Mouse (Mus musculus): ENCODE results near the gene Anapc5. TPM values are rescaled to one million over a fixed set of nuclear protein-coding genes. Genes with fewer than 3 reads are reported as not detected.

The Anapc5 gene
- polyA plus RNA-seq, 1 experiment from 2014 or later, result 529 TPM

DNA sequence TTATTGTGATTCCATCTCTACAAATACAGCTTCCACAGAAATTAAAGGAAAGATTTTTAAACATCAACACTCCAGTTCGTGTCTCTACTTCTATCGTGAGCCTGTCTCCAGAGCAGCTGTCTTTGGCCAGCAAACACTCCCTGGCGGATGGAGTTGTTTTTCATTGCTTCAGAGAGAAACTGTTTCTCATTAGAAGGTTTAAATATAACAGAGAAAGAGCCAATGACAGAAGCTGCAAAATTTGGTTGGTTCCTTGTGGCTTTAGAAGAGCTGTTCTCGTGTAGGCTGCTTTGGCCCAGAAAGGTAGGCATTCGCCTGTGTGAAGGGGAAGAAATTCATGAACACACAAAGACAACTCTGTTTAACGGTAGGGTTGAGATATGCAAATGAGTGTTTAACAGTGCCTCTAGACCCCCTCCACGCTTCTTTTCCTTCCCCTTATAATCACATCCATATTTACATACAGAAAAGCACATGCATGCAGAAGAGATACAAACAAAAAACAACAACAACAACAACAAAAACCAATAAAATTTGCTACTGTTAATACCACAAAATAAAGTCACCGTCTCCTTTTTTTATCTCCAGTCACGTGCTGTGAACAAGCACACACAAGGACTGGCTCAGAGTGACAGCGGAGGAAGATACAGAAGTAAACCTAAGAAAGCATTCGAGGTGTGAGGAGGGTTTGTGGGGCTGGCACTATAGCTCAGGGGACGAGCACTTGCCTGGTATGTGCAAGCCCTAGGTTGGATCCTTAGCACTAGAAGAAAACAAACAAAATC, 34.9 kb downstream of the Anapc5 start:
- DNase-seq (ENCODE audit: low spot score) (no peak), ATAC-seq (ENCODE audit: insufficient read depth, low FRiP score, low TSS enrichment) (no peak)
- Histone ChIP-seq H3K4me1 (ENCODE audit: control insufficient read depth, insufficient read depth, low read length) (no peaks in the 10 kb centered on the region), H3K9ac (ENCODE audit: low read length) (no peak overlapping the region), H3K27me3 (ENCODE audit: control insufficient read depth, insufficient read depth, low read length) (no peaks in the 10 kb centered on the region), H3K27ac (ENCODE audit: low read depth, low read length) (no peak overlapping the region), H3K36me3 (ENCODE audit: control insufficient read depth, insufficient read depth, low read length) (peaks cover 6% of the 10 kb centered on the region), H3K4me2 (ENCODE audit: low read depth) (no peak overlapping the region), H3K4me3 (ENCODE audit: low read depth, low read length) (no peak overlapping the region), H3K9me3 (ENCODE audit: control insufficient read depth, low read length) (no peaks in the 10 kb centered on the region)
- WGBS, result 81% methylated on average over 12 of the region's 12 CpGs

- WGBS, result 62% methylated on average over 14 of the region's 14 CpGs
- Histone ChIP-seq H3K4me3 (ENCODE audit: low read depth, low read length) (no peak overlapping the region), H3K27ac (ENCODE audit: low read depth, low read length) (no peak overlapping the region), H3K9ac (ENCODE audit: low read length) (no peak overlapping the region), H3K4me1 (ENCODE audit: control insufficient read depth, insufficient read depth, low read length) (no peaks in the 10 kb centered on the region), H3K27me3 (ENCODE audit: control insufficient read depth, insufficient read depth, low read length) (no peaks in the 10 kb centered on the region), H3K36me3 (ENCODE audit: control insufficient read depth, insufficient read depth, low read length) (peaks cover 2% of the 10 kb centered on the region; the same call in 1 of the 2 replicates), H3K9me3 (ENCODE audit: control insufficient read depth, low read length) (no peaks in the 10 kb centered on the region), H3K4me2 (ENCODE audit: low read depth) (no peak overlapping the region)
- no peak for ATAC-seq (ENCODE audit: insufficient read depth, low FRiP score, low TSS enrichment)
- DNase-seq (ENCODE audit: low spot score), result no peak
Observed at GRCm38 (mm10) chr5:122783726-122784406, 37.3 kb downstream of the Anapc5 start.

GRCm38 (mm10) chr5:122782066-122782465, 39.1 kb downstream of the Anapc5 start:
- peaks cover 4% of the 10 kb centered on the region; the same call in 1 of the 2 replicates for H3K4me1 ChIP-seq (ENCODE audit: control insufficient read depth, insufficient read depth, low read length)
- H3K4me2 ChIP-seq (ENCODE audit: low read depth), result no peak overlapping the region
- no peak overlapping the region for H3K4me3 ChIP-seq (ENCODE audit: low read depth, low read length)
- ATAC-seq (ENCODE audit: insufficient read depth, low FRiP score, low TSS enrichment) (no peak), DNase-seq (ENCODE audit: low spot score) (no peak)
- 62% methylated on average over 1 of the region's 1 CpGs for WGBS
- no peak overlapping the region for H3K27ac ChIP-seq (ENCODE audit: low read depth, low read length)
- H3K27me3 ChIP-seq (ENCODE audit: control insufficient read depth, insufficient read depth, low read length), result no peaks in the 10 kb centered on the region
- no peaks in the 10 kb centered on the region for H3K9me3 ChIP-seq (ENCODE audit: control insufficient read depth, low read length)
- no peaks in the 10 kb centered on the region for H3K36me3 ChIP-seq (ENCODE audit: control insufficient read depth, insufficient read depth, low read length)
- H3K9ac ChIP-seq (ENCODE audit: low read length), result no peak overlapping the region

GRCm38 (mm10) chr5:122780791-122781432, 40.2 kb downstream of the Anapc5 start:
- Histone ChIP-seq H3K9me3 (ENCODE audit: control insufficient read depth, low read length) (no peaks in the 10 kb centered on the region), H3K36me3 (ENCODE audit: control insufficient read depth, insufficient read depth, low read length) (no peaks in the 10 kb centered on the region), H3K4me3 (ENCODE audit: low read depth, low read length) (no peak overlapping the region), H3K9ac (ENCODE audit: low read length) (no peak overlapping the region), H3K4me1 (ENCODE audit: control insufficient read depth, insufficient read depth, low read length) (peaks cover 4% of the 10 kb centered on the region; the same call in 1 of the 2 replicates), H3K4me2 (ENCODE audit: low read depth) (no peak overlapping the region), H3K27ac (ENCODE audit: low read depth, low read length) (no peak overlapping the region), H3K27me3 (ENCODE audit: control insufficient read depth, insufficient read depth, low read length) (no peaks in the 10 kb centered on the region)
- 89% methylated on average over 18 of the region's 19 CpGs for WGBS
- ATAC-seq (ENCODE audit: insufficient read depth, low FRiP score, low TSS enrichment), result no peak
- DNase-seq (ENCODE audit: low spot score), result no peak

- Histone ChIP-seq H3K4me3 (ENCODE audit: low read depth, low read length) (peak within 1 kb of the TSS; percentile 62), H3K4me2 (ENCODE audit: low read depth) (peak within 1 kb of the TSS; percentile 86), H3K27me3 (ENCODE audit: control insufficient read depth, insufficient read depth, low read length) (no peaks in the 10 kb centered on the region), H3K36me3 (ENCODE audit: control insufficient read depth, insufficient read depth, low read length) (no peaks in the 10 kb centered on the region), H3K9me3 (ENCODE audit: control insufficient read depth, low read length) (no peaks in the 10 kb centered on the region), H3K9ac (ENCODE audit: low read length) (peak within 1 kb of the TSS; percentile 69), H3K27ac (ENCODE audit: low read depth, low read length) (0 out of 2 replicates have a peak within 1 kb of the TSS, but pooled peaks have one; percentile 4), H3K4me1 (ENCODE audit: control insufficient read depth, insufficient read depth, low read length) (peaks cover 4% of the 10 kb centered on the region; the same call in 1 of the 2 replicates)
- peak; percentile 92 for DNase-seq (ENCODE audit: low spot score)
- ATAC-seq (ENCODE audit: insufficient read depth, low FRiP score, low TSS enrichment), result peak; percentile 67
- 2% methylated on average over 54 of the region's 63 CpGs for WGBS
Observed at GRCm38 (mm10) chr5:122779277-122779834, 41.8 kb downstream of the Anapc5 start, which contains the start of gene Camkk2. TSS of gene Camkk2 (minus strand) at chr5:122779409.

DNA sequence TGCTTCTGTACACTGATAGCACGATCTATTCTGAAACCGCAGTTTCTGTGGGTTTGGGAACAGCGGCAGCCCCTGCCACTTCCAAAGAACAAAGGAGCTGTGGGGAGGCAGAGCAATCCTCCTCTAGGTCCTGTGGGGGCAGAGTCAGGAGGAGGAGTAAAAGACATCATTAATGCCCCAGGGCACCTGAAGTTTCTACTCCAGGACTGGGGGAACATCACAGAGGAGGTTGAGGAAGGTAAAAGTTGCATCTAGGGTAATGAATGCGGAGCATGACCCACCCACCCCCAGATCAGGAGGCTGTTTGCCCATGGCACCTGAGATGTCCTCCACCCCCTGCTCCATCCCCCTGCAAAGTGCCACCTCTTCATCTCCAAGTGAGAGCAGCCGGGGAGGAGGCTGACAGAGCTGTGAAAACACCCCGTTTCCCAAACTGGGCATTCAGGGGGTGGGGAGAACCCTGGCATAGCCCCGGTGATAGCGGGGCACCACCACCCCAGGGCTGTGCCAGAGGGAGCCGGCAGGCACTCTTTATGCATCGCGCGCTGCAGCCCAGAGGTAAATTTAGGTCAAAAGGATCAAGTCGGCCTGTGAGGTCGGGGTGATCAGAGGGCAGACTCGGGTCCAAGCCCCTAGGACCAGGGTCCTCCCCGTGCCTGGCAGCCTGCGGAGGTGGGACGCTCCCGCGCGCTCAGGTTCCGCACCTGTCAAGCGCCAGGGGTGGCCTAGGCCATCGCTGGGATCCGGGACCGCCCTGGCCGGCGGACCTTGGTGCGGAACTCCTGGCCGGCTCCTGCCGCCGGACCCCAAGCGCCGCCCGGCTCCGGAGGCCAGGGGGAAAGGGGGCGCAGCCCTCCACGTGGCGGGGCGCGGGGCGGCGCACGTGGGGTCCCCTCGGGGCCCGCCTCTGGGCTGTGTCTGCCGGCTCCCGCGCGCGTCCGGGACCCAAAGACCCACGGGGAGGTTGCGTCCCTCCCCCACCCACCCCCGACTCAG, 42.6 kb downstream of the Anapc5 start:
- H3K4me3 ChIP-seq (ENCODE audit: low read depth, low read length), result peak overlapping the region; percentile 62
- H3K9ac ChIP-seq (ENCODE audit: low read length), result peak overlapping the region; percentile 69
- DNase-seq (ENCODE audit: low spot score), result peak; percentile 47
- H3K4me1 ChIP-seq (ENCODE audit: control insufficient read depth, insufficient read depth, low read length), result peaks cover 4% of the 10 kb centered on the region; the same call in 1 of the 2 replicates
- no peaks in the 10 kb centered on the region for H3K27me3 ChIP-seq (ENCODE audit: control insufficient read depth, insufficient read depth, low read length)
- 1% methylated on average over 40 of the region's 55 CpGs for WGBS
- ATAC-seq (ENCODE audit: insufficient read depth, low FRiP score, low TSS enrichment), result peak; percentile 55
- H3K27ac ChIP-seq (ENCODE audit: low read depth, low read length), result no peak overlapping the region
- peak overlapping the region; percentile 86 for H3K4me2 ChIP-seq (ENCODE audit: low read depth)
- H3K9me3 ChIP-seq (ENCODE audit: control insufficient read depth, low read length), result no peaks in the 10 kb centered on the region
- H3K36me3 ChIP-seq (ENCODE audit: control insufficient read depth, insufficient read depth, low read length), result no peaks in the 10 kb centered on the region

- no peaks in the 10 kb centered on the region for H3K9me3 ChIP-seq (ENCODE audit: control insufficient read depth, low read length)
- no peak overlapping the region for H3K4me3 ChIP-seq (ENCODE audit: low read depth, low read length)
- ATAC-seq (ENCODE audit: insufficient read depth, low FRiP score, low TSS enrichment), result no peak
- H3K36me3 ChIP-seq (ENCODE audit: control insufficient read depth, insufficient read depth, low read length), result no peaks in the 10 kb centered on the region
- H3K27me3 ChIP-seq (ENCODE audit: control insufficient read depth, insufficient read depth, low read length), result no peaks in the 10 kb centered on the region
- no peak overlapping the region for H3K27ac ChIP-seq (ENCODE audit: low read depth, low read length)
- H3K4me2 ChIP-seq (ENCODE audit: low read depth), result no peak overlapping the region
- DNase-seq (ENCODE audit: low spot score), result no peak
- peaks cover 4% of the 10 kb centered on the region; the same call in 1 of the 2 replicates for H3K4me1 ChIP-seq (ENCODE audit: control insufficient read depth, insufficient read depth, low read length)
- no peak overlapping the region for H3K9ac ChIP-seq (ENCODE audit: low read length)
- 52% methylated on average over 2 of the region's 2 CpGs for WGBS
Observed at GRCm38 (mm10) chr5:122777322-122777721, 43.8 kb downstream of the Anapc5 start.
